Mouse (Mus musculus): ENCODE results near the gene Cpox. TPM values are rescaled to one million over a fixed set of nuclear protein-coding genes. Genes with fewer than 3 reads are reported as not detected.
A peak's percentile ranks its signal among the peaks of the same experiment; 100 is the strongest.

Gene Cpox
- polyA plus RNA-seq, 1 experiment: 29.8 TPM

DNA sequence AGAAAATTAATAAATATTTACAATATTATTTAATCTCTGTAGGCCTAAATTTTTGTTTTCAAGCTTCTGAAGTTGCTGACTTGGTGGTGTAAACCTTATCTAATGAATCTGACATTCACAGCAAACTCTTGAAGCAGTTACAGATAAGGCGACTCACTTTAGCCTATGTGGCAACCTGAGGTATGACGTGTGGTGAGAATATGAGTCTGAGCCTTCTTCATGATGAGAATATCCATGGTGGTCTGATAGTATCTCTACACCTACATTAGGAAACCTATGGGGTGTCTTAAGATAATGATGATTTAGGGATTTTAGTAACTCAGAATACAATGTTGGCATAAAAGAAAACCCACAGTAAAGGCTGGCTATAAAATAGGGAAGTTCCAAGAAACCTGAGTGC, 52.2 kb downstream of the Cpox start:
- TF ChIP-seq CTCF (conservative IDR thresholded peaks at IDR 0.05; ENCODE audit: insufficient read depth, insufficient read length, low read depth, low read length) (no peak), POLR2A (IDR thresholded peaks at IDR 0.05; ENCODE audit: low read depth, low read length) (no peak)
- H3K27ac ChIP-seq (ENCODE audit: insufficient read depth, low read depth, low read length): no peak overlapping the region

DNA sequence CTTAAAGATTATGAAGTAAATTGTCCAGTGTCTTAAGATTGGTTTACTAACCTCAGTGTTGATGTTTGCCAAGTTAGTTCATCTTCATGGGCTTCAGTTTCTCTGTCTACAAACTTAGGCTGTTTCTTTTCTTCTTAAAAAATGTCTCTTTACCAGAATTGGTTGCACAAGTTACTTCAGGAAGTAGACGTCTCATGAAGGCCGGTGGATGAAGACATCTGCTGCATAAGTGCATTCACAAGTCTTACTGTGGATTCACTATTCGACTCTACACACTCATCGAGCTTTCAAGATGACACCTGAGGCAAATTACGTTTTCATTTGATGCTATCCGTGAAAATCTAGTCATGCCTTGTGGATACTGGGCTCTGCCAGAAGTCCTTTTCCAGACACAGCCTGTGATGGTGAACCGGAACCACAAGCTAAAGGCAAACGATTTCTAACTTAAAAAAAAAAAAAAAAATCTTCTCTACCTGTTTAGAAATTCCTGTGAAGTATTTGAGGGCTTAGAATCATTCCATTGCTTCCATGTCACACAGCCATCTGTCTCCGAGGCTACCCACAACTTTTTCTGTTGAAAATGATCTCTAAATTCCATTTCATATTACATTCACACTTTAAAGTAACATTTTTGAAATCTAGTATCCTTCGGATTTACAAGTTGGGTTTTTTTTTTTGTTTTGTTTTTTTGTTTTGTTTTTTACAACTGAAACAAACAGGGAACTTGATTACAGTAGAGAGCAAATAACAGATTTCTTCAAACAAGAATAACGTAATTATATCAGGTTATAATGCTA, 56.8 kb downstream of the Cpox start:
- H3K27me3 ChIP-seq (replicated peaks; ENCODE audit: control insufficient read depth, insufficient read depth, low read length): no peaks in the 10 kb centered on the region
- H3K27ac ChIP-seq (ENCODE audit: insufficient read depth, low read depth, low read length): no peak overlapping the region
- DNase-seq: no peak
- no peak overlapping the region for H3K4me3 ChIP-seq (ENCODE audit: insufficient read depth, low read depth, low read length)
- 78% methylated on average over 11 of the region's 11 CpGs for WGBS
- TF ChIP-seq POLR2A (IDR thresholded peaks at IDR 0.05; ENCODE audit: low read depth, low read length) (no peak), CTCF (conservative IDR thresholded peaks at IDR 0.05; ENCODE audit: insufficient read depth, insufficient read length, low read depth, low read length) (no peak)
- no peaks in the 10 kb centered on the region for H3K36me3 ChIP-seq (ENCODE audit: control insufficient read depth, insufficient read depth, low read length)
- H3K4me1 ChIP-seq (ENCODE audit: control insufficient read depth, insufficient read depth, low read length): no peaks in the 10 kb centered on the region; the same call in 1 of the 2 replicates

More for the DNA sequence above, 52.2 kb downstream of the Cpox start:
- Histone ChIP-seq H3K36me3 (ENCODE audit: control insufficient read depth, insufficient read depth, low read length) (no peaks in the 10 kb centered on the region), H3K27me3 (replicated peaks; ENCODE audit: control insufficient read depth, insufficient read depth, low read length) (no peaks in the 10 kb centered on the region), H3K4me1 (ENCODE audit: control insufficient read depth, insufficient read depth, low read length) (no peaks in the 10 kb centered on the region), H3K4me3 (ENCODE audit: insufficient read depth, low read depth, low read length) (no peak overlapping the region)
- DNase-seq: no peak
- 93% methylated on average over 2 of the region's 2 CpGs for WGBS

DNA sequence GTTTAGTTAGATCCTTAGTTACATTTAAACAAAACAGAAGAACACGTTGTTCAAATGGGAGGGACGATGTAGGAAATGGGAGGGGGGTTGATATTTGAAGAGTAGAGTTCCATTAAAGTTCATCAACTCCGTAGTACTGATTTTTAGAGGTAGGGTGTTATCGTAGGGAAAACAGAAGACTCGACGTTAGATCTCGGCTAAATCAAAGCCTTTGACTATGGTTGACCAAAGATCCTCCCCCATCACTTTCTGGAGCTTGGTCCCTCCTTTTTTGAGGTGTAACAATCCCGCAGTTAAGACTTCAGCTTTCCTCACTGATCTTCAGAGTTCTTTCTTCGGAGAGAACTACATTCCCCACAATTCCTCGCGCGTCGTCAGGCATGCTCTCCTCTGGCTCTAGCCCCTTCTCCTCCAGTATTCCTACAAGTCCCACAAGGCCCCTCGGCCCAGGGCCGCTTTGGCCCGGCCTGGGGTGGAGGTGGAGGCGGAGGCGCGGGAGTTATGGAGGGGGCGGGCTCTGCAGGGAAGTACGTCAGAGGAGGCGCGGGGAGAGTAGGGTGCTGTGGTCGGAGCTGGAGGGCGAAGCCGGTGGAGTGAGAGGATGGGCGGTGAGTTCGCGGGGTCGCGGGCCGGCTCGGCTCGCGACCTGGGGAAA, 57.5 kb downstream of the Cpox start, which contains the start of gene Cldnd1:
Cldnd1 (plus strand) TSS at position 434 of the 655 bp plus-strand sequence.
- Histone ChIP-seq H3K27ac (ENCODE audit: insufficient read depth, low read depth, low read length) (0 out of 2 replicates have a peak within 1 kb of the TSS, but pooled peaks have one; percentile 62), H3K4me3 (ENCODE audit: insufficient read depth, low read depth, low read length) (peak within 1 kb of the TSS; percentile 80), H3K4me1 (ENCODE audit: control insufficient read depth, insufficient read depth, low read length) (no peaks in the 10 kb centered on the region; the same call in 1 of the 2 replicates), H3K36me3 (ENCODE audit: control insufficient read depth, insufficient read depth, low read length) (no peaks in the 10 kb centered on the region), H3K27me3 (replicated peaks; ENCODE audit: control insufficient read depth, insufficient read depth, low read length) (no peaks in the 10 kb centered on the region)
- peak; percentile 98 for DNase-seq
- 1% methylated on average over 35 of the region's 35 CpGs for WGBS
- TF ChIP-seq CTCF (conservative IDR thresholded peaks at IDR 0.05; ENCODE audit: insufficient read depth, insufficient read length, low read depth, low read length) (no peak), POLR2A (IDR thresholded peaks at IDR 0.05; ENCODE audit: low read depth, low read length) (peak; percentile 23)

DNA sequence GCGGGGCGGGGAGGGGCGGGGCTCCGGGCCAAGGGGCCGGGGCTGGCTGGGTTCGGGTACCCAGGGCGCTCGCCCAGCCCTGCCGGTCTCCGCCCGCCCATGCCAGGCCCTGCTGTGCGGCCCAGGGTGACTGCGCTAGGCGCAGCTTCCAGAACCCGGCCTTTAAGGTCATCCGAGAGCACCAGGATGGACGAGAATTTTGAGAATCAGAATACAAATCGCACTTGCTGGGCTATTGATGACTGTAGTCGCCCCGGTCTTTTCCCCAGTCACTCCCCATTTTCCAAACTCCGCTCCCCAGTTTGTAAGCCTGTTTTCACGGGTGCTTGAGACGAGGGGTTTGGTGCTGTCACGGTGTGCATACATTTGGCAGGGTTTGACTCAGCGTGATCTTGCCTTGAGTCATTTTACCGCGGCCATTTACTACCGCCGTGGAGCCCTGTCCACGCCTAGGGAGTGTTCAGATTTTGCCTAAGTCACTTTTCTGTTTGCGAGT, 58.1 kb downstream of the Cpox start:
- no peaks in the 10 kb centered on the region; the same call in 1 of the 2 replicates for H3K4me1 ChIP-seq (ENCODE audit: control insufficient read depth, insufficient read depth, low read length)
- TF ChIP-seq CTCF (conservative IDR thresholded peaks at IDR 0.05; ENCODE audit: insufficient read depth, insufficient read length, low read depth, low read length) (no peak), POLR2A (IDR thresholded peaks at IDR 0.05; ENCODE audit: low read depth, low read length) (no peak)
- H3K36me3 ChIP-seq (ENCODE audit: control insufficient read depth, insufficient read depth, low read length): no peaks in the 10 kb centered on the region
- DNase-seq: no peak
- H3K27me3 ChIP-seq (replicated peaks; ENCODE audit: control insufficient read depth, insufficient read depth, low read length): no peaks in the 10 kb centered on the region
- peak overlapping the region; percentile 80 for H3K4me3 ChIP-seq (ENCODE audit: insufficient read depth, low read depth, low read length)
- WGBS: under 1% methylated on average over 30 of the region's 31 CpGs
- H3K27ac ChIP-seq (ENCODE audit: insufficient read depth, low read depth, low read length): no peak overlapping the region

DNA sequence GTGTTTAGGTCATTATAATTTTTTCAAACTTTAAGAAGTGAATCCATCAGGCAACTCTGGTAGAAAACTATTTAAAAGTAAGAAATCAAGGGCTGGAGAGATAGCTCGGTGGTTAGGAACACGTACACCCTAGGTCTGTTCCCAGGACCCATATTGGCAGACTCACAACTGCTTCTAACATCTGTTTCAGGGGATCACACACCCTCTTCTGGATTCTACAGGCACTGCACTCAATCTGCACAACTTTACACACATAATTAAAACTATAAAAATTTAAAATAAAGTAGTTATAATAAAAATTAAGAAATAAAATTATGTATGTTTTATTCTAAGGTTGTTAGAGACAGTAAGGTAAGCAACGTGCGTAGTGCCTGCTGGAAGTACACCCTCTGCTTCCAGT, 68.1 kb downstream of the Cpox start:
- no peaks in the 10 kb centered on the region for H3K4me1 ChIP-seq (ENCODE audit: control insufficient read depth, insufficient read depth, low read length)
- no peak overlapping the region for H3K4me3 ChIP-seq (ENCODE audit: insufficient read depth, low read depth, low read length)
- 88% methylated on average over 4 of the region's 4 CpGs for WGBS
- TF ChIP-seq POLR2A (IDR thresholded peaks at IDR 0.05; ENCODE audit: low read depth, low read length): no peak
- TF ChIP-seq CTCF (conservative IDR thresholded peaks at IDR 0.05; ENCODE audit: insufficient read depth, insufficient read length, low read depth, low read length): no peak
- H3K36me3 ChIP-seq (ENCODE audit: control insufficient read depth, insufficient read depth, low read length): no peaks in the 10 kb centered on the region; the same call in 1 of the 2 replicates
- H3K27me3 ChIP-seq (replicated peaks; ENCODE audit: control insufficient read depth, insufficient read depth, low read length): no peaks in the 10 kb centered on the region
- H3K27ac ChIP-seq (ENCODE audit: insufficient read depth, low read depth, low read length): no peak overlapping the region
- no peak for DNase-seq

DNA sequence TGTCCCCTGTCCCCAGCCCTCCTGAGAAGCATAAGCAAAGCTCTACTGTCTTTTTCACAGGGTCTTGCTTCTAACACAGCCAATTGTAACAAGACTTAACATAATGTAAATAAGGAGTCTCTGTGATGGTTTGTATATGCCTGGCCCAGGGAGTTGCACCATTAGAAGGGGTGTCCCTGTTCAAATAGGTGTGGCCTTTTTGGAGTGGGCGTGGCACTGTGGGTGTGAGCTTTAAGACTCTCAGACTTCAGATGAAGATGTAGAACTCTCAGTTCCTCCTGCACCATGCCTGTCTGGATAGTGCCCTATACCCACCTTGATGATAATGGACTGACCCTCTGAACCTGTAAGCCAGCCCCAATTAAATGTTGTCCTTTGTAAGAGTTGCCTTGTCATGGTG, 68.7 kb downstream of the Cpox start:
- H3K27ac ChIP-seq (ENCODE audit: insufficient read depth, low read depth, low read length): no peak overlapping the region
- 100% methylated on average over 1 of the region's 1 CpGs for WGBS
- no peak for TF ChIP-seq CTCF (conservative IDR thresholded peaks at IDR 0.05; ENCODE audit: insufficient read depth, insufficient read length, low read depth, low read length)
- no peak for TF ChIP-seq POLR2A (IDR thresholded peaks at IDR 0.05; ENCODE audit: low read depth, low read length)
- H3K4me1 ChIP-seq (ENCODE audit: control insufficient read depth, insufficient read depth, low read length): no peaks in the 10 kb centered on the region
- H3K27me3 ChIP-seq (replicated peaks; ENCODE audit: control insufficient read depth, insufficient read depth, low read length): no peaks in the 10 kb centered on the region
- H3K4me3 ChIP-seq (ENCODE audit: insufficient read depth, low read depth, low read length): no peak overlapping the region
- DNase-seq: no peak
- no peaks in the 10 kb centered on the region; the same call in 1 of the 2 replicates for H3K36me3 ChIP-seq (ENCODE audit: control insufficient read depth, insufficient read depth, low read length)

DNA sequence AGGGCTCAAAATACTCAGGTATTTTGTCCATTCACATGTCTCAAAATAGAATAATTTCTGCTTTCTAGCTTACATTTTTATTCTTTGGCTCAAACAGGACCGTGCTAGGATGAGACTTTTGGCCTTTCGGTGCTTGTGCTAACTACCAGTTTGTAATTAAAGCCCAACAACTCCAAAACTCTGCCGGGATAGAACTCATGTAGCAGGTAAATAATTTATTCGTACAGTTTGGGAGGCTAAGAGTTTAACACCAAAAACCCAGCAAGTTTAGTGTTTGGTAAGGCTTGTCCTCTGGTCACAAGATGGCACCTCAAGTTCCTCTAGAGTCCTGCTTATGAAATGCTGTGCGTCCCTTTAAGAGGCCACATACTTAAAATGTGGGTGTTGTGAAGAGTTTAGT, 70.7 kb downstream of the Cpox start:
- no peak for TF ChIP-seq CTCF (conservative IDR thresholded peaks at IDR 0.05; ENCODE audit: insufficient read depth, insufficient read length, low read depth, low read length)
- no peak for TF ChIP-seq POLR2A (IDR thresholded peaks at IDR 0.05; ENCODE audit: low read depth, low read length)
- H3K27me3 ChIP-seq (replicated peaks; ENCODE audit: control insufficient read depth, insufficient read depth, low read length): no peaks in the 10 kb centered on the region
- H3K4me1 ChIP-seq (ENCODE audit: control insufficient read depth, insufficient read depth, low read length): no peaks in the 10 kb centered on the region
- H3K27ac ChIP-seq (ENCODE audit: insufficient read depth, low read depth, low read length): no peak overlapping the region
- H3K4me3 ChIP-seq (ENCODE audit: insufficient read depth, low read depth, low read length): no peak overlapping the region
- no peaks in the 10 kb centered on the region for H3K36me3 ChIP-seq (ENCODE audit: control insufficient read depth, insufficient read depth, low read length)
- WGBS: 75% methylated on average over 5 of the region's 5 CpGs
- DNase-seq: peak; percentile 62
